Mouse (Mus musculus) kidney, postnatal 10 days (tissue): Measurements from ENCODE around the gene Lysmd2.
A peak's percentile ranks its signal among the peaks of the same experiment; 100 is the strongest.
"Not testable (repeated sequence)": the region's sequence is repeated elsewhere in the genome, so short reads cannot be mapped to it uniquely, and the experiment has no call there.

Source experiments
- DNase-seq: peaks from one replicate; pipeline ENCODE4 v3.0.0; 2021; ENCODE audit warnings: mixed read lengths

Lysmd2 gene

GRCm38 (mm10) chr9:75625556-75626307, at the start of gene Lysmd2:
Gene Lysmd2 (plus strand): TSS chr9:75625741.
- peak; percentile 83 for DNase-seq

- DNase-seq: no peak
Measured at GRCm38 (mm10) chr9:75579321-75579720, 46.2 kb upstream of the Lysmd2 start.

- peak; percentile 31 for DNase-seq
Measured at GRCm38 (mm10) chr9:75581694-75582350, 43.7 kb upstream of the Lysmd2 start.

GRCm38 (mm10) chr9:75589850-75590790, 35.4 kb upstream of the Lysmd2 start:
- no peak for DNase-seq

- DNase-seq: no peak
Measured at GRCm38 (mm10) chr9:75593481-75593880, 32.1 kb upstream of the Lysmd2 start.

- DNase-seq: no peak
Measured at GRCm38 (mm10) chr9:75597036-75597435, 28.5 kb upstream of the Lysmd2 start.

GRCm38 (mm10) chr9:75597596-75597995, 27.9 kb upstream of the Lysmd2 start:
- DNase-seq: no peak

- peak; percentile 39 for DNase-seq
Measured at GRCm38 (mm10) chr9:75599191-75599841, 26.2 kb upstream of the Lysmd2 start.

- no peak for DNase-seq
Measured at GRCm38 (mm10) chr9:75600166-75600934, 25.2 kb upstream of the Lysmd2 start.

GRCm38 (mm10) chr9:75601510-75601909, 24.0 kb upstream of the Lysmd2 start:
- no peak for DNase-seq

GRCm38 (mm10) chr9:75607496-75607895, 18.0 kb upstream of the Lysmd2 start:
- DNase-seq: no peak

GRCm38 (mm10) chr9:75609505-75609904, 16.0 kb upstream of the Lysmd2 start:
- no peak for DNase-seq

GRCm38 (mm10) chr9:75609965-75610364, 15.6 kb upstream of the Lysmd2 start:
- DNase-seq: no peak

GRCm38 (mm10) chr9:75610571-75611493, 14.7 kb upstream of the Lysmd2 start, which contains the start of gene Tmod2:
Gene Tmod2 (minus strand): TSS chr9:75611325.
- peak; percentile 67 for DNase-seq

- DNase-seq: no peak
Measured at GRCm38 (mm10) chr9:75616560-75616959, 9.0 kb upstream of the Lysmd2 start.

GRCm38 (mm10) chr9:75618836-75619400, 6.6 kb upstream of the Lysmd2 start:
- DNase-seq: no peak

GRCm38 (mm10) chr9:75619761-75620160, 5.8 kb upstream of the Lysmd2 start:
- not testable (repeated sequence) for DNase-seq

GRCm38 (mm10) chr9:75621428-75621827, 4.1 kb upstream of the Lysmd2 start:
- DNase-seq: no peak

GRCm38 (mm10) chr9:75624983-75625555, 472 bp upstream of the Lysmd2 start:
- no peak for DNase-seq

GRCm38 (mm10) chr9:75626308-75626604, 715 bp downstream of the Lysmd2 start:
- no peak for DNase-seq
